Mouse (Mus musculus) bone marrow macrophage, adult 2 months (primary cell): ENCODE results near the gene Zfp239.

Source experiments
- CTCF ChIP-seq: IDR thresholded peaks from 2 replicates; pipeline ENCODE4 v1.5.1; 2012; ENCODE audit warnings: low read depth, mild to moderate bottlenecking, low read length, moderate library complexity
- POLR2A ChIP-seq: IDR thresholded peaks from 2 replicates; pipeline ENCODE4 v1.6.1; 2012; ENCODE audit warnings: mild to moderate bottlenecking, low read depth, low read length, borderline replicate concordance

GRCm38 (mm10) chr6:117902556-117902955, 40.7 kb downstream of the Zfp239 start:
- no peak for TF ChIP-seq POLR2A
- TF ChIP-seq CTCF, result no peak
